Mouse (Mus musculus): ENCODE measurements at regions not wholly inside any gene's neighbourhood (a gene's known extent, or its start where the extent isn't known, plus 50 kb on each side); places are given as distances from the start of the nearest gene placed in this dataset.

GRCm38 (mm10) chr15:67391918-67392317 lies 891.2 kb upstream of the Lrrc6 start:
- DNase-seq (ENCODE audit: extremely low spot score), result no peak

- no peak for DNase-seq (ENCODE audit: extremely low spot score)
Measured at GRCm38 (mm10) chr15:67388514-67388913, 887.8 kb upstream of the Lrrc6 start.

DNA sequence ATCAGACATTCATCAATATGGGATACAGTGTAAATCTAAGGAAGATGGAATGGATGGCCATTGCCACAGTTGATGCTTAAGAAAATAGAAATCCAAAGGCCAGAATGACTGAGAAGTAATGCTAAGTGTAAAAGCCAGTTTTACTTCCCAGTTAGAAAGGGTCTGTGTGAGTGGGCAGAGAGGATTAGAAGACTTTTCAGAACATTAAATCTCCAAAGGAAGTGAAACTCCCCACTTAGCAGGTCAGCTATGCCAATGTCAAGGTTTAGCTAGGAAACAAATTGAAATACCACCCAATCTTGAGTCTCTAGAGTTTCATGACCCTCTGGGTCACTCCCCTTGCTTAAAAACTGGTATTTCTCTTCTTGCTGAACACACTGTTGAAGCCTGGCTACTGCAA lies 886.2 kb upstream of the Lrrc6 start:
- DNase-seq (ENCODE audit: extremely low spot score), result no peak

DNA sequence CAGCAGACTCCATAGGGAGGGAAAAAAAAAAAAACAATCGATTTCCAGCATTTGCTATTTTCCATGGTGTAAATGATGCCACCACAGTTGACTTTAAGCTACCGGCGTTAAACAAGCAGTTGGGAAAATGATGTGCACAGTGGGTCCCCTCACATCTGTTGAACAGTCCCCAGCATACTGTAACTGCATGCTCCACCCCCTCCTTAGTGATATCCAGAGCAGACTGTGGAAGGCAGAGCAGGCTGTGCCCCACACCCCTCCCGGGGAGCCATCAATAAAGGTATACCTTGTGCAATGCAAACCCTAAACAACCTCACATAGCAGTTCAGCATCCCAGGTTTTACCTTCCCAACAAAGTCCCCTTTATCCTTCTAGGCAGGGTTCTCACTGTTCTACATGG lies 872.9 kb upstream of the Lrrc6 start:
- no peak for DNase-seq (ENCODE audit: extremely low spot score)

DNA sequence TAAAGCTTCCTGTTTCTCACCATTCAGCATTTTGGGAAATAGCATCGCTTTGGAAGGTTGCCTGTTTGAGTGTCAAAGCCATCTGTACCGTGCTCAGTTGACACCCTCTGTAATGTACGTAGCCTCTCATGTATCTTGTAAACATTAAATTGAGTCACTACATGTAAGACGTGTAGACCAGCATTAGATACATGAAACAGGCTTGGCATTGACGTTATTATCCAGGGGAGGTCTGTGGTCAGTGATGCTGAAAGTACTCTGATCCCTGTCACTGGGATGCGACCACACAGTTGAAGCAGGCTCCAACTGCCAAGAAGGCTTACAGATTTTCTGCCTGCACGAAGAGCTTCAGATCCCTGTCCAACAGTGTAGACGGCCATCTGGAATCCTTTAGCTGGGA lies 872.3 kb upstream of the Lrrc6 start:
- no peak for DNase-seq (ENCODE audit: extremely low spot score)

DNA sequence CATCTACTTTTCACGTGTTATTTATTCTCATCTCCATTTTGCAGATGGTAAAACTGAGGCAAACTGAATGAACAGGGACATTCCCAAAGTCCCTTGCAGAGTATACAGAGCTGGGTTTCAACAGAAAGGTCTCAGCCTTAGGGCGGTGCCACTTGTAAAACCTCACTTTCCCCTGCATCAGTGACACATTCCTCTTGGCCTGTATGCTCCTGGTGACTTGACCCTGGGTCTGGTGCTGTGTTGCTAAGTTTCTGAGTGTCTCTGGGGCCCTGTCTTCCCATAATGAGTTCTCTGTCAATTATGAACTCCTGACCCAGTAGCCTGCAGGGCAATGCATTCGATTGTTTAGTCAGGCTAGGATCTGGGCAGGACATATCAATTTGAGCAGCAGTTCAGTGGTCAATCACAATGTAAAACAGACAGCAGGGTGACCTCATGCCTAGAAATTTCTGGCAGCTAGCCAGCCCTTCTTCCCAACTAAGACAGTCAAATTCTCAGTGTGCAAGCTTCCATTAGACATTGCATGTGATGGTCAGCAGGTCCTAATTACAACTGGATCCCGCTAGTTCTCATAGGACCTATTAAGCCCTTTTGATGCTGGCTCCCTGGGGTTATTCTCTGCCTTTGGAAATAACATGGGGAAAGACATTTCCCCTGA lies 863.5 kb upstream of the Lrrc6 start:
- peak; percentile 23 for DNase-seq (ENCODE audit: extremely low spot score)

GRCm38 (mm10) chr15:67361012-67361571 lies 860.4 kb upstream of the Lrrc6 start:
- peak; percentile 6 for DNase-seq (ENCODE audit: extremely low spot score)

DNA sequence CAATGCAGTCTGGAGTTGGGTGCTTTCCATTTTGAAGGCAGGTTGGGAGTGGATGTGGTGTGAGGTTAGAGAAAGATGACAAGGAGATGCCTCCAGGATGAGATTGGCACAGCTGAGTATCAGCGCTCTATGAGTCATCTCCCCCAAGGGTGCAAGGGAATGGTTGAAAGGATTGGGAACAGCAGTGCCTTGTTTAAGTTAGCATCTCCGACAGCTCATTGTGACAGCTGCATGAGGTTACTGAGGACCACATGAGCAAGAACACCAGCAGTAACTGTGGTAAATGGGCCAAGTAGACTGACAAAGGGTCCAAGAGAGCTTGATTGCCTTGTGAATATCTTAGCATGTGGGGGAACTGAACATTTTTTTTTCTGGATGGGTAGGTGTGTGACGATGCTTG lies 857.2 kb upstream of the Lrrc6 start:
- DNase-seq (ENCODE audit: extremely low spot score), result no peak

DNA sequence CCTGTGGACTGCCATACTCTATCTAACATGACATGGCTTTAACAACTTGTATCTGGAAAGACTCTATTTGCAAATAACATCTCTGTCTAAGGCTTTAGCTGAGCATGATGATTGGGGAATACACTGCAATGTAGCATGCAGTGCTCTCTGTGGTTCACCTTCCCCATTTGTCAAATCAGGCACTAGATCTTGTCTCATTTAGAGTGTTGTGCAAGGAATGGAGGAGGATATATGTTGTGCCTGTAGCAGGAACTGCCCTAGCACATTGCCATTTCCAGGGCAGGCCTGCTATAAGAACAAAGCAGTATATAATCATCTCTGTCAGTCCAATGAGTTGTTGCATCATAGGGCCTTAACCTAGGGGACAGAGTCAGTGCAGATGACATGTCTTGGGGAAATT lies 854.6 kb upstream of the Lrrc6 start:
- DNase-seq (ENCODE audit: extremely low spot score), result no peak

DNA sequence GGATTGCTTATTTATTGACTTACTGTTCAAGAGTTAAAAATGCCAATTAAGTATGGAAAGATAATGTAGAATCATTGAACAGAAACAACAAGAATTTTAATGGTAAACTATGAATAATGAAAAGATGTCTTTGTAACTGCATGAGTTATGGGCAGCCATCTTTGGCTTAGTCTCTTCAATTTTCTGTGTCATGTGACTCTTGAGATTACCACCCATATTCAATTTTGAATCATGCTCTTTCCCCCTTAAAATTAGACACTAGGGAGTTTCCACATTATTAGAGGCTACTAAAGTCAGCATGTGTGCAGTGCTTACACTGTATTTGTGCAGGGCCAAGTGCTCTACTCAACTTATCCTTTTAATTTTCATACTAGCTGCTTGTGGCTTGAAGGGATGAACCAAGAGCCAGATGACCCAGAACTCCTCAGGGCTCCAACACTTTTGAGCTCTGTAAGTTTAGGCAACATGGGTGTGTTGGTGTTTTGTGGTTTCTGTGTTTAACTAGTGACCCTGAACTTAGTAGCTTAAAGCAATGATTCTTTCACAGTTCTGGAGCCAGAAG lies 854.0 kb upstream of the Lrrc6 start:
- no peak for DNase-seq (ENCODE audit: extremely low spot score)

GRCm38 (mm10) chr15:67349501-67349900 lies 848.8 kb upstream of the Lrrc6 start:
- DNase-seq (ENCODE audit: extremely low spot score), result no peak

- DNase-seq (ENCODE audit: extremely low spot score), result no peak
Measured at GRCm38 (mm10) chr15:67345179-67346148, 844.8 kb upstream of the Lrrc6 start.

DNA sequence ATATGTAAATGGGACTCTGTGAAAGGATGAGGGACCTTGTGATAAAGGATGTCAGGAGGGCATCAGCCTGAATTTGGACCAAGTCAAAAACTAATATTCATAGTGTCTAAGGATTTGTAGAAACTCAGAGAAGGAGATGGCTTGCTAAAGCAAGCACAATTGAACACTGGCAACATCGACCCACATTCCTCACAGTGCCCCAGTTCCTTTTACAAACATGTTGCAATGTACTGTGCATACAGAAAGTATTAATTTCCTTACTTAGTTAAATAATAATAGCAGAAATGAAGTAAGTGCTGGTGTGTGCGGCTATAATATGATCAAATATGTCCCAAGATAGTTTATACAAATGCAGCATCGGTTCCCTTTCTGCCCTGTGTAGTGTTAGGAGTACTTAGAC lies 841.3 kb upstream of the Lrrc6 start:
- no peak for DNase-seq (ENCODE audit: extremely low spot score)

GRCm38 (mm10) chr15:67337040-67337395 lies 836.3 kb upstream of the Lrrc6 start:
- DNase-seq (ENCODE audit: extremely low spot score), result no peak

- DNase-seq (ENCODE audit: extremely low spot score), result peak; percentile 10
Measured at GRCm38 (mm10) chr15:67336294-67337039, 835.8 kb upstream of the Lrrc6 start.

DNA sequence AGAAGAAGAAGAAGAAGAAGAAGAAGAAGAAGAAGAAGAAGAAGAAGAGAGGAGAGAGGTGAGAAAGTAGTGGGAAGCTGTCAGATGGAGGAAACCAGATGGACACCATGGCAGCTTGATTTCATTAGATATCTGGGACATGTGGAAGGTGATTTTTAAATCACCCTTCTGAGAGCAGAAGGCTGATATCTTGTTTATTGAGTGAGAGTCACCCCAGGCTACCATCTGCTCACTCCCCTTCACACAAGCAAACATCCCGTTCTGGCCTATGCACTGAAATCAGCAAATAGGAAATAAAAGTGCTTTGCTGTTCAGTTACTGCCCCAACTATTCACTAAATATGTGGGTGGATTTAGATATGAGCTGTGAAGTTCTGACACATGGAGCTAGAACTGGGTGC lies 831.8 kb upstream of the Lrrc6 start:
- DNase-seq (ENCODE audit: extremely low spot score), result no peak

DNA sequence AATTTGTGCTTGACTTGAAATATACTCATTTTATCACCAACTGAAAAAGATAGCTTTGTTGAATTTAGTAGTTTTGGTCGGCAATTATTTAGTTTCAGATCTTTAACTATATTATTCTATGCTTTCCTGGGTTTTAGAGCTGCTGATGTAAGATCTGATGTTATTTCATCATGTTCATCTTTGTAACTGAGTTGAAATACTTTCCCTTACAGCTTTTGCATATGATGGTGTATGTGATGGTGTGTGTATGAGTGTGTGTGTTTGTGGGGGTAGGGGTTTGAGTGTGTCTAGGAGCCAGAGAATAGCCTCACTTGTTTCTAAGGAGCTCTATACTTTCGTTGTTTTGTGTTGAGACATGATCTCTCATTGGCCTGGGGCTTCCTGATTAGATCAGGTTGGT lies 819.6 kb upstream of the Lrrc6 start:
- DNase-seq (ENCODE audit: extremely low spot score), result no peak

- DNase-seq (ENCODE audit: extremely low spot score), result no peak
Measured at GRCm38 (mm10) chr15:67315202-67315601, 814.5 kb upstream of the Lrrc6 start.

- DNase-seq (ENCODE audit: extremely low spot score), result no peak
Measured at GRCm38 (mm10) chr15:67313648-67314047, 812.9 kb upstream of the Lrrc6 start.

- DNase-seq (ENCODE audit: extremely low spot score), result no peak
Measured at GRCm38 (mm10) chr15:67305681-67306080, 805.0 kb upstream of the Lrrc6 start.

GRCm38 (mm10) chr15:67303804-67304203 lies 803.1 kb upstream of the Lrrc6 start:
- DNase-seq (ENCODE audit: extremely low spot score), result no peak

- no peak for DNase-seq (ENCODE audit: extremely low spot score)
Measured at GRCm38 (mm10) chr15:67301871-67302363, 801.2 kb upstream of the Lrrc6 start.

Measured in embryo, embryonic 9.5 days (tissue).